Mouse (Mus musculus) MEL (cell line): ENCODE data around the gene Gabbr1.

Source experiments
- CTCF ChIP-seq, 3 experiments: IDR thresholded peaks in 2 of 3; conservative IDR thresholded peaks in 1 of 3; 2 replicates each; pipeline ENCODE4 v1.5.1; 2011 to 2012; ENCODE audit warnings: low read length in 3 of 3, low read depth in 2 of 3, mild to moderate bottlenecking in 2 of 3, improper control_type of control experiment in 1 of 3, inconsistent platforms in 1 of 3, mixed read lengths in 1 of 3, moderate library complexity in 1 of 3; ENCODE audit not compliant: control insufficient read depth in 1 of 3, insufficient read depth in 1 of 3, poor library complexity in 1 of 3, severe bottlenecking in 1 of 3
- E2F4 ChIP-seq: IDR thresholded peaks from 2 replicates; pipeline ENCODE4 v1.6.1; 2011; ENCODE audit warnings: low read depth, low read length, improper control_type of control experiment, borderline replicate concordance
- EP300 ChIP-seq, 2 experiments: IDR thresholded peaks; 2 replicates each; pipeline ENCODE4 v1.6.1; 2011; ENCODE audit warnings: improper control_type of control experiment in 2 of 2, low read length in 2 of 2, low read depth in 1 of 2, mild to moderate bottlenecking in 1 of 2
- GABPA ChIP-seq: IDR thresholded peaks from 2 replicates; pipeline ENCODE4 v1.6.1; 2012; ENCODE audit warnings: low read depth, mild to moderate bottlenecking, inconsistent platforms, low read length, improper control_type of control experiment, moderate library complexity
- JUND ChIP-seq: IDR thresholded peaks from 2 replicates; pipeline ENCODE4 v1.6.1; 2011; ENCODE audit warnings: low read depth, mild to moderate bottlenecking, improper control_type of control experiment, low read length
- MXI1 ChIP-seq: IDR thresholded peaks from 2 replicates; pipeline ENCODE4 v1.6.1; 2011; ENCODE audit warnings: mild to moderate bottlenecking, low read depth, low read length, improper control_type of control experiment
- NELFE ChIP-seq: IDR thresholded peaks from 2 replicates; pipeline ENCODE4 v1.6.1; 2011; ENCODE audit warnings: low read depth, low read length, improper control_type of control experiment
- POLR2A ChIP-seq, 2 experiments: IDR thresholded peaks; 2 replicates each; pipeline ENCODE4 v1.6.1; 2011 to 2012; ENCODE audit warnings: low read length in 2 of 2, mild to moderate bottlenecking in 2 of 2, control low read depth in 1 of 2, improper control_type of control experiment in 1 of 2, low read depth in 1 of 2, moderate library complexity in 1 of 2; ENCODE audit not compliant: control insufficient read depth in 1 of 2, insufficient read depth in 1 of 2, poor library complexity in 1 of 2
- POLR2AphosphoS2 ChIP-seq: IDR thresholded peaks from 2 replicates; pipeline ENCODE4 v1.6.1; 2011; ENCODE audit warnings: low read length, improper control_type of control experiment
- POLR2AphosphoS5 ChIP-seq: IDR thresholded peaks from 2 replicates; pipeline ENCODE4 v1.6.1; 2012; ENCODE audit warnings: low read depth, borderline replicate concordance, mild to moderate bottlenecking, inconsistent platforms, low read length, moderate library complexity, mixed read lengths
- RAD21 ChIP-seq: IDR thresholded peaks from 2 replicates; pipeline ENCODE4 v1.6.1; 2011; ENCODE audit warnings: mild to moderate bottlenecking, low read depth, low read length, improper control_type of control experiment
- TCF12 ChIP-seq: IDR thresholded peaks from 2 replicates; pipeline ENCODE4 v1.6.1; 2014; ENCODE audit warnings: low read depth, mild to moderate bottlenecking, inconsistent platforms, low read length, improper control_type of control experiment, moderate library complexity
- USF1 ChIP-seq: IDR thresholded peaks from 2 replicates; pipeline ENCODE4 v1.6.1; 2014; ENCODE audit warnings: low read depth, mild to moderate bottlenecking, inconsistent platforms, low read length, improper control_type of control experiment, moderate library complexity
- ZNF384 ChIP-seq: IDR thresholded peaks from 2 replicates; pipeline ENCODE4 v1.6.1; 2012; ENCODE audit warnings: low read depth, mild to moderate bottlenecking, inconsistent platforms, low read length, improper control_type of control experiment

GRCm38 (mm10) chr17:37028212-37028611 is 17.6 kb upstream of the Gabbr1 start:
- TF ChIP-seq RAD21 (no peak), CTCF (IDR thresholded peaks at IDR 0.05 in 2 of 3, conservative IDR thresholded peaks at IDR 0.05 in 1 of 3; ENCODE audit: control insufficient read depth in 1 of 3, insufficient read depth in 1 of 3, low read depth in 2 of 3, low read length in 3 of 3, poor library complexity in 1 of 3, severe bottlenecking in 1 of 3) (no peak), POLR2AphosphoS2 (no peak), NELFE (no peak), POLR2A (IDR thresholded peaks at IDR 0.05; ENCODE audit: control insufficient read depth in 1 of 2, insufficient read depth in 1 of 2, low read depth in 1 of 2, low read length in 2 of 2, poor library complexity in 1 of 2) (no peak), MXI1 (no peak), ZNF384 (no peak), E2F4 (no peak), TCF12 (no peak), GABPA (no peak), USF1 (no peak), EP300 (IDR thresholded peaks at IDR 0.05; ENCODE audit: low read depth in 1 of 2, low read length in 2 of 2) (no peak), POLR2AphosphoS5 (no peak), JUND (no peak)
